Mouse (Mus musculus) left cerebral cortex, postnatal 25 days (tissue): ENCODE results near the gene Mpnd. TPM values are rescaled to one million over a fixed set of nuclear protein-coding genes. Genes with fewer than 3 reads are reported as not detected.

ENCODE experiments used
- DNase-seq, 2 experiments: peaks; one replicate each; pipeline ENCODE4 v3.0.0; 2022; ENCODE audit warnings: low spot score in 2 of 2, mixed read lengths in 1 of 2
- intact Hi-C: fragments of 180-260 bp; cut with DNase I; formaldehyde crosslinking; loops from one replicate; pipeline ENCODE4 v1.15.1; 2025
- total RNA-seq, 2 experiments: library from RNA; stranded (reverse); gene quantifications; 2 replicates each; pipeline ENCODE4 v1.2.3; 2021

Gene Mpnd
- total RNA-seq, 2 experiments from 2014 or later = 97.4 to 104 TPM

- DNase-seq = no peak
- intact Hi-C loops = no loop called here
These were observed 34.1 kb upstream of the Mpnd start for GRCm38 (mm10) chr17:55971453-55971852.

GRCm38 (mm10) chr17:55976255-55976862, 29.2 kb upstream of the Mpnd start:
- peak; percentile 64 to 72 for DNase-seq
- intact Hi-C loops = loop anchor here (2.0 kb wide), 1 partner anchor 34 kb away; no protein-coding TSS in a partner anchor

- DNase-seq = no peak
- intact Hi-C loops = loop anchor here (2.0 kb wide), 1 partner anchor 34 kb away; no protein-coding TSS in a partner anchor
These were observed 28.2 kb upstream of the Mpnd start for GRCm38 (mm10) chr17:55977301-55977700.

GRCm38 (mm10) chr17:55986030-55986961, 19.2 kb upstream of the Mpnd start, which contains the start of gene Fsd1:
TSS of gene Fsd1 (plus strand) at chr17:55986509.
- DNase-seq = peak; percentile 85 to 92
- intact Hi-C loops = no loop called here

- intact Hi-C loops = no loop called here
- DNase-seq = no peak
These were observed 15.1 kb upstream of the Mpnd start for GRCm38 (mm10) chr17:55990278-55990898.

- intact Hi-C loops = no loop called here
- DNase-seq = no peak
These were observed 9.5 kb upstream of the Mpnd start for GRCm38 (mm10) chr17:55996007-55996406.

- DNase-seq = no peak
- intact Hi-C loops = no loop called here
These were observed 5.6 kb upstream of the Mpnd start for GRCm38 (mm10) chr17:55999794-56000499.

GRCm38 (mm10) chr17:56003000-56003399, 2.5 kb upstream of the Mpnd start:
- no peak for DNase-seq
- intact Hi-C loops = no loop called here

GRCm38 (mm10) chr17:56006956-56007355, 1.4 kb downstream of the Mpnd start:
- intact Hi-C loops = loop anchor here (5.0 kb wide), 1 partner anchor 305 kb away; no protein-coding TSS in a partner anchor
- no peak for DNase-seq

- intact Hi-C loops = loop anchor here (5.0 kb wide), 1 partner anchor 305 kb away; no protein-coding TSS in a partner anchor
- DNase-seq = no peak
These were observed 2.2 kb downstream of the Mpnd start for GRCm38 (mm10) chr17:56007444-56008355.

- intact Hi-C loops = loop anchor here (1.0 to 5.0 kb wide), 2 partner anchors 28 to 306 kb away; partner anchors contain the start of gene Sh3gl1
- DNase-seq = peak; percentile 94 to 98
These were observed 3.0 kb downstream of the Mpnd start for GRCm38 (mm10) chr17:56008356-56009087.

- intact Hi-C loops = loop anchor here (1.0 to 5.0 kb wide), 2 partner anchors 27 to 307 kb away; partner anchors contain the start of gene Sh3gl1
- DNase-seq = peak; percentile 92 to 96
These were observed 3.8 kb downstream of the Mpnd start for GRCm38 (mm10) chr17:56009088-56009961.

- no peak for DNase-seq
- intact Hi-C loops = loop anchor here (1.0 to 5.0 kb wide), 3 partner anchors 26 to 308 kb away; partner anchors contain the start of gene Sh3gl1
These were observed 4.4 kb downstream of the Mpnd start for GRCm38 (mm10) chr17:56009962-56010240.

- no peak for DNase-seq
- intact Hi-C loops = loop anchor here (2.0 kb wide), 1 partner anchor 33 kb away; no protein-coding TSS in a partner anchor
These were observed 4.7 kb downstream of the Mpnd start for GRCm38 (mm10) chr17:56010255-56010654.

GRCm38 (mm10) chr17:56010681-56011080, 5.2 kb downstream of the Mpnd start:
- intact Hi-C loops = loop anchor here (2.0 kb wide), 1 partner anchor 34 kb away; no protein-coding TSS in a partner anchor
- peak; percentile 56 to 66 for DNase-seq

GRCm38 (mm10) chr17:56011441-56011840, 5.9 kb downstream of the Mpnd start:
- no peak for DNase-seq
- intact Hi-C loops = loop anchor here (2.0 kb wide), 1 partner anchor 35 kb away; no protein-coding TSS in a partner anchor

- DNase-seq = no peak
- intact Hi-C loops = no loop called here
These were observed 9.8 kb downstream of the Mpnd start for GRCm38 (mm10) chr17:56015293-56015692.
